Mouse (Mus musculus): Measurements from ENCODE around the gene Fra10ac1. TPM values are rescaled to one million over a fixed set of nuclear protein-coding genes. Genes with fewer than 3 reads are reported as not detected.

Gene Fra10ac1
- total RNA-seq, 2 experiments from 2014 or later: 17.5 to 18.1 TPM

Other genes with a start within 250 kb of the Fra10ac1 start
- 1 to 10 TPM; 3.3 to 4.3 TPM for gene Myof, start 180.6 kb downstream of the Fra10ac1 start, total RNA-seq (2021)
- gene Cep55, start 169.1 kb downstream of the Fra10ac1 start, total RNA-seq (2021): under 1 TPM; 0.28 to 0.32 TPM
- gene Ffar4, start 127.1 kb downstream of the Fra10ac1 start, total RNA-seq (2021): not detected
- gene Rbp4, start 98.9 kb downstream of the Fra10ac1 start, total RNA-seq (2021): 10 to 100 TPM; 11.3 to 12.4 TPM
- under 1 TPM; 0.20 TPM for gene Pde6c, start 91.4 kb downstream of the Fra10ac1 start, total RNA-seq (2021)
- 100 to 1,000 TPM; 169 to 170 TPM for gene Lgi1, start 40.4 kb upstream of the Fra10ac1 start, total RNA-seq (2021)
- 1 to 10 TPM; 1.4 to 1.9 TPM for gene Slc35g1, start 171.8 kb upstream of the Fra10ac1 start, total RNA-seq (2021)

All from layer of hippocampus, adult 18-20 months (tissue).